Mouse (Mus musculus) retina, postnatal 1 day (tissue): Measurements from ENCODE around the gene Orai1.
A peak's percentile ranks its signal among the peaks of the same experiment; 100 is the strongest.

Experiments used
- DNase-seq: peaks from one replicate; pipeline ENCODE4 v3.0.0-alpha.2; 2012

The Orai1 gene

DNA sequence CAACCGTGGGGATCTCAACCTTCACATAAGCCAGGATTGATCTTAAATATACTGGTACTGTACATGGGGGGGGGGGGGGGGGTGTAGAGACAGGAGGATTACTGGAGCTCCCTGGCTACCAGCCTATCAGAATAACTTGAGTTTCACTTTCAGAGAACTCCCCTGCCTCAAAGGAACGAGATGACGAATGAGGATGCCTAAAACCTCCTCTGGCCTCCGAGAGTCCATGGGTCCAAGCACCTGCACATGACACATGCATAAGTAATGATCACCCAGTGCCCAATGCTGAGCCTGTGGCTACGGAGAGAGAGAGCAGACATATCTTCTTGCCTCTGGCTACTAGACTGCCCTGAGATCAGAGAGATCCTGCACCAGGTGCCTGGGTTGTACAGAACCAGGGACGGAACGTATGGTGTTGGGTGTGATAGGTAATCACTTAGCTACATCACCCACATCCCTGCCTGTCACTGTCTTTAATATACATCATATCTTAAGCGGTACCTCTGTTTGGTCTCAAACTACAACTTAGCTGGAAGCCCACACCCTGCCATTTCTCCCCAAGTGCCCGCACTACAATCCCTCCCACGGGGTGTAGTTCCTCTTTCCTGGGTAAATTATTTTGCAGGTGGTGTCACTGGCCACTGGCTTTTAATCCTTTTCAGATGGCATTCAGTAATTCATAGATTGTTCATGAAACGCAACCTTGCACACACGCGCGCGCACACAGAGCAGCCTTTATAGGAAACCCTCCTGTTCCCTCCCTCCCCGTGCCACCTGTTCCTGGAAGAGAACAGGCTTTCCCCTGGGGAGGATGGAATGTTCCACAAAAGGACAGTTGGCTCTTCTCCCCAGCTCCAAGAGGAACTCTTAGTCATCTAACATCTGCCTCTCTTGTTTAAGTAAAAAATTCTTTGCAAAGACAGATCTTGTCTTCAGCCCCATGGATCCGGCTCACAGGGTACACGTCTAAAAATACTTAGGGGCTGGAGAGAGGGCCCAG lies 17.4 kb upstream of the Orai1 start:
- no peak for DNase-seq

GRCm38 (mm10) chr5:123000901-123001300 lies 14.0 kb upstream of the Orai1 start:
- DNase-seq = no peak

GRCm38 (mm10) chr5:123005716-123006592 lies 8.9 kb upstream of the Orai1 start:
- no peak for DNase-seq

- DNase-seq = no peak
Observed at GRCm38 (mm10) chr5:123008877-123009493, 5.9 kb upstream of the Orai1 start.

- DNase-seq = no peak
Observed at GRCm38 (mm10) chr5:123009873-123010272, 5.0 kb upstream of the Orai1 start.

DNA sequence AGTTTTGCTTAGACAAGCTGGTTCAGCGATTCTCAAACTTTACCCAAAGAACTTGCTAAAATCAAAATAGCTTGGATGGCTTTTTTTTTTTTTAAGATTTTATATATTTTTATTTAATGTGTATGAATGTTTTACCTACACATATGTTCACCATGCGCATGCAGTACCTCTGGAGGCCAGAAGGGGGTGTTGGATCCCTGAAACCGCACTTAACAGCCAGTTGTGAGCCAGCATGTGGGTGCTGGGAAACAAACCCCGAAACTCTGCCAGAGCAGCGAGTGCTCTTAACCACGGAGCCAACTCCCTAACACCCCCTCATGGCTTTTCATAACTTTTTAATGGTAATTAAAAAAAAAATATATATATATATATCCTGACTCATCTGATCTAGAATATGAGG lies 4.1 kb upstream of the Orai1 start:
- no peak for DNase-seq

DNA sequence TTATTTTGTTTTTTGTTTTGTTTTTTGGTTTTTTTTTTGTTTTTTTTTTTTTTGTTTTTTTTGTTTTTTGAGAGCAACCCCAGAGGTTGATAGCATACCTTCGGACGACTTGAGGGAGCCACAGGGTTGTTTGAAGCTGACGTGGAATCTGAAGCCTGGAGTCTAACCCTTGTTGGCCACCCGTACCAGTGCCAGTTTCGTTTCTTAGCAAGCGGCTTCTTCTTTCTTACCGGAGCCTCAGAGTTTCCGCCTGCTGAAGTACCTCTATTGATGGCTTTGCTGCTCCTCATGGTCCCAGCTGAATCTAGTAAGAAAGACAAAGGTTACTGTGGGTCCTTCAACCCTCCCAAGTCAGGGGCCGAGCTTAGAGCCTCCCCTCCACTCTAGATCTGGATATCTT lies 3.2 kb upstream of the Orai1 start:
- DNase-seq = no peak

GRCm38 (mm10) chr5:123013599-123014315 lies 1.1 kb upstream of the Orai1 start:
- DNase-seq = peak; percentile 88

GRCm38 (mm10) chr5:123015915-123016314 lies 1.0 kb downstream of the Orai1 start:
- DNase-seq = no peak

GRCm38 (mm10) chr5:123017504-123017903 lies 2.6 kb downstream of the Orai1 start:
- no peak for DNase-seq

DNA sequence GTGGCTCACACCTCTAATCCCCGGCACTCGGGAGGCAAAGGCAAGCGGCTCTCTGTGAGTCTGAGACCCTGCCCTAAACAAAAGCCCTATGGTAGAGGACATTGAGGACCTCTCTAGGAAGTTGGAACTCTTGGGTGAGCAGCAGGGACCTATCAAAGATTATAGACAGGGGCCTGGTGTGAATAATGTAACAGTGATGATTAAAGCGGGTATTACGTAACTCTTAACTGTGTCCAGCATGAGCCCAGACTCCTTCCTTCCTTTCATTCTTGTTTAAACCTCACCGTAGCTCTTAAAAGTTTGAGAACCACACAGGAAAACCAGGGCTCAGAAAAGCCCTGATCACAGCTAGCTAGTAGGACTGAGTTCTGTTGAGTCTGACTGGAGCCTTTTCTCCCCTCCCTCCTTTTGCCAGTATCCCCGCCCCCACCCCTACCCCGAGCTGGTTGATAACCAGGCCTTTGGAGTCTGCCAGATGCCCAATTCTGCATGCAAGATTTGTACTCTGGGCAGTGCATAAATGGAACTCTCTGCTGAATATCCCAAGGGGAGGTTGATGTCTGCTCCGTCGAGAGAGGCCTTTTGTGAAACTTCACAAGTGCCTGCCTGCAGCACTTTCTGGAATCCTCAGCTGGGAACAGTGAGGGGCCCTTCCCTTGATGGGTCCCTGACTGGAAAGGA lies 4.6 kb downstream of the Orai1 start:
- no peak for DNase-seq

DNA sequence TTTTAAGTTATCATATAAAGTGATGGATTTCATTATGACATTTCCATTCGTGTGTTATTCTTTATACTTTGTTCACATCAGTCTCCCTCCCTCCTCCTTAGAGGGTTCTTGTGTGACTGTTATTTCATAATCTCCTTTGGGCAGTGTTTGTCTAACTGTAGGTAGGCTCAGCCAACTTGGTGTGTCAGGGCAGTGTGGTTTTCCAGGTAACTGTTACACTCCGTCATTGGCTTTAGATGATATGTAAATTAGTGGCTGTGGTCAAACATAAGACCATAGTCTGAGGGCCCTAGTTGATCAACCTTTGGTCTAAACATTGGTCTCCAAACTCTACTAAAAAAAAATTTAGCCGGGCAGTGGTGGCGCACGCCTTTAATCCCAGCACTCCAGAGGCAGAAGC lies 5.6 kb downstream of the Orai1 start:
- DNase-seq = no peak

DNA sequence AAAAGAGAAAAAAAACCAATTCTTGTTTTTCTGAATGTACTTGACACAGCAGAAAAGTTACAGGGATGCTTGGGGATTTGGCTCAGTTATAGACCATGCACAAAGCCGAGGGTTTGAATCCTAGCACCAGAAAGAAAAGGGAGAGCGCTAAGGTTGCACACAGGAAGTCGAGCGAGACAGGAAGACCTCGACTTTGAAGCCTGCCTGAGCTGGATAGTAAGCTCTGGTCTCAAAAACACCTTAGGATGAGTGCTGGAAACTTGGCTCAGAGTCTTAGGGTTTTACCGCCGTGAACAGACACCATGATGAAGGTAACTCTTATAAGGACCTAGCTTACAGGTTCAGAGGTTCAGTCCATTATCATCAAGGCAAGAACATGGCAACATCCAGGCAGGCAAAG lies 6.6 kb downstream of the Orai1 start:
- DNase-seq = no peak

DNA sequence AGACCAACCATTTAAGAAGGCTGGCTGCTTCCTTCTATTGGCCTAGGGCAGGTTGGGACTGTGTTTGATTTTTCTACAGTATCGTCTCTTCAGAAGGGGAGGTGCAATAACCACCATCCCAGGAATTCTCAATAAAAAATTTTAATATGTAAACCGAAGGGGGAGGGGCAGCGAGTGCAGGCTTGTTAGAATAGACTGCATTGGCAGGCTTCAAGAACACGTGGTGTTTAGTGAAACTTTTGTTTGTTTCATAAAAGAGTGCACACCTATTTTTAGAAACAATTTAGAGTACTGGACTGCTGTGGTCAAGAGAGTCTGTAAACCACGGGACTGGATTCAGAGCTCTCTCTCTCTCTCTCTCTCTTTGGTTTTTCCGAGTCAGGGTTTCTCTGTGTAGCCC lies 8.2 kb downstream of the Orai1 start:
- DNase-seq = no peak

DNA sequence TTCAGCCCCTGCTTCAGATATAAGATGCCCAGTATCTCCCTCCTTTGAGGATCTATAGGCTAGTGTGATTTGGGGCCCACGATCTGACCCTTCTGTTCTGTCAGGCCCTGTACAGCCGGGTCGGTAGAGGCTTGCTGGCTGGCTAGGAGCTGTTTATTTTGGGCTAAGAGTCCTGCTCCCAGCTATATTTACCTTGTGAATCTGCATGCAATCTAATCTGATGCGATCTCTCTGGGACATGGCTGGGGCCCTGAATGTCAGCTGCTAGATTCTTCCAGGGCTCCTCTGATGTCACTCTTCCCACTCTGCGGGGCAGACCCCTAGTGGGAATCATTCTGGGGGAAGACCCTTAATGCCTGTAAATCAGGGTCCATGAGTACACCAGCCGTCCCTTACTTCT lies 9.4 kb downstream of the Orai1 start:
- no peak for DNase-seq

- DNase-seq = no peak
Observed at GRCm38 (mm10) chr5:123024965-123025573, 10.2 kb downstream of the Orai1 start.

DNA sequence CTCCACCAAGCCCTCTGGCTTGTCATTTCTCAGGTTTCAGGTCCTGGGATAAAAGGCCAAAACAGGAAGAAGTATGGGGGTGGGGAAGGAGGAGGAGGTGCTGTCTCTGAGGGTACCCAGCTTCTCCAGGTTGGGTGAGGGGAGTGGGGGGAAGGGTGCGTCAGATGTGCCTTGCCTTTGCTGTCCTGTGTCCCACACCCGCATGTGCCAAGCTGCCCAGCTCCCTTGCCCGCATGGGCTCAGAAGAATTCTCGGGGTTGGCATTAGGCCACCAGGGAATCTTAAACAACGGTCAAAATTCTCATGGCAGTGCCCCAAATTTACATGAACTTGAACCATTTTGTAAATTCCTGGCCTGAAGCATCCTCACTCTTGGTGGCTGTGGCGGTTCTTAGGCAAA lies 11.5 kb downstream of the Orai1 start:
- DNase-seq = no peak

- no peak for DNase-seq
Observed at GRCm38 (mm10) chr5:123027436-123027835, 12.6 kb downstream of the Orai1 start.

GRCm38 (mm10) chr5:123029729-123030128 lies 14.9 kb downstream of the Orai1 start:
- no peak for DNase-seq

GRCm38 (mm10) chr5:123031312-123031711 lies 16.4 kb downstream of the Orai1 start:
- DNase-seq = no peak

- peak; percentile 73 for DNase-seq
Observed at GRCm38 (mm10) chr5:123033646-123034160, 18.8 kb downstream of the Orai1 start.
